Mouse (Mus musculus) liver, embryonic 14.5 days (tissue): ENCODE measurements at regions not wholly inside any gene's neighbourhood (a gene's known extent, or its start where the extent isn't known, plus 50 kb on each side); places are given as distances from the start of the nearest gene placed in this dataset.
"Not testable (repeated sequence)": the region's sequence is repeated elsewhere in the genome, so short reads cannot be mapped to it uniquely, and the experiment has no call there.

Experiments used
- ATAC-seq: fragments of 200-750 bp; cut with Nextera tagmentation; 2 replicates; pipeline ENCODE4 v1.8.0; 2017; ENCODE audit warnings: moderate number of reproducible peaks, mild to moderate bottlenecking, moderate library complexity; ENCODE audit not compliant: insufficient read depth
- DNase-seq, 3 experiments: peaks; one replicate each; pipeline ENCODE4 v3.0.0-alpha.2; 2012 to 2013; ENCODE audit warnings: low read depth in 3 of 3, low spot score in 3 of 3
- H3K27ac ChIP-seq: fragments of 300-500 bp; sonication (generic); 2 replicates; pipeline ENCODE4 v1.5.1; 2014; ENCODE audit warnings: moderate library complexity, mild to moderate bottlenecking, control low read depth, inconsistent platforms
- H3K27me3 ChIP-seq: fragments of 300-500 bp; sonication (generic); 2 replicates; pipeline ENCODE4 v1.6.1; 2014; ENCODE audit warnings: mild to moderate bottlenecking, low read length, moderate library complexity; ENCODE audit not compliant: control insufficient read depth, insufficient read depth
- H3K36me3 ChIP-seq: fragments of 300-500 bp; sonication (generic); replicated peaks from 2 replicates; pipeline ENCODE4 v1.6.1; 2014; ENCODE audit warnings: low read depth; ENCODE audit not compliant: control insufficient read depth, insufficient read depth
- H3K4me1 ChIP-seq, 2 experiments: fragments of 200-500 bp in 1 of 2; fragments of 300-500 bp in 1 of 2; sonication (generic) in 1 of 2; replicated peaks; 2 replicates each; pipeline ENCODE4 v1.6.1; 2012 to 2014; ENCODE audit warnings: antibody characterized with exemption in 1 of 2, inconsistent platforms in 1 of 2, low read length in 1 of 2; ENCODE audit not compliant: control insufficient read depth in 2 of 2, insufficient read depth in 2 of 2
- H3K4me2 ChIP-seq: fragments of 300-500 bp; sonication (generic); 2 replicates; pipeline ENCODE4 v1.6.1; 2014; ENCODE audit warnings: low read depth, mild to moderate bottlenecking, control low read depth, moderate library complexity
- H3K4me3 ChIP-seq, 2 experiments: fragments of 200-500 bp in 1 of 2; fragments of 300-500 bp in 1 of 2; sonication (generic) in 1 of 2; 2 replicates each; pipeline ENCODE4 v1.5.1; 2012 to 2014; ENCODE audit warnings: low read depth in 2 of 2, low read length in 2 of 2, mild to moderate bottlenecking in 2 of 2, control low read depth in 1 of 2, inconsistent platforms in 1 of 2, moderate library complexity in 1 of 2; ENCODE audit not compliant: insufficient read depth in 1 of 2
- H3K9ac ChIP-seq: fragments of 300-500 bp; sonication (generic); replicated peaks from 2 replicates; pipeline ENCODE4 v1.6.1; 2014; ENCODE audit warnings: mild to moderate bottlenecking, control low read depth, moderate library complexity
- H3K9me3 ChIP-seq: fragments of 300-500 bp; sonication (generic); 2 replicates; pipeline ENCODE4 v1.6.1; 2016; ENCODE audit warnings: low read length, mixed read lengths; ENCODE audit not compliant: control insufficient read depth
- CTCF ChIP-seq: IDR thresholded peaks from 2 replicates; pipeline ENCODE4 v1.5.1; 2016; ENCODE audit warnings: antibody characterized with exemption, low read depth, control low read depth
- EP300 ChIP-seq: IDR thresholded peaks from 2 replicates; pipeline ENCODE4 v1.6.1; 2016; ENCODE audit warnings: antibody characterized with exemption, low read depth
- WGBS: fragments of 180-500 bp; shearing (Covaris S2); extraction: QIAGEN DNeasy Blood & Tissue Kit; methylation state at CpG from one replicate; pipeline ENCODE4 v1.1.7; 2014; ENCODE audit not compliant: insufficient replicate concordance; 5-methylcytosine and 5-hydroxymethylcytosine counted together

- Histone ChIP-seq H3K9me3 (no peaks in the 10 kb centered on the region), H3K27ac (no peak overlapping the region), H3K9ac (no peak overlapping the region), H3K4me2 (no peak overlapping the region), H3K27me3 (no peaks in the 10 kb centered on the region), H3K36me3 (no peaks in the 10 kb centered on the region), H3K4me3 (no peak overlapping the region), H3K4me1 (no peaks in the 10 kb centered on the region)
- 69% methylated on average over 1 of the region's 1 CpGs for WGBS
- ATAC-seq = no peak
- no peak for DNase-seq
- no peak for TF ChIP-seq EP300
- no peak for TF ChIP-seq CTCF
Observed at GRCm38 (mm10) chr7:64101679-64102078, 52.0 kb upstream of the Trpm1 start.

GRCm38 (mm10) chr7:64099606-64100005, 54.0 kb upstream of the Trpm1 start:
- WGBS = 78% methylated on average over 3 of the region's 3 CpGs
- TF ChIP-seq CTCF = no peak
- Histone ChIP-seq H3K27ac (no peak overlapping the region), H3K4me1 (no peaks in the 10 kb centered on the region), H3K27me3 (no peaks in the 10 kb centered on the region), H3K36me3 (no peaks in the 10 kb centered on the region), H3K9ac (no peak overlapping the region), H3K4me3 (no peak overlapping the region), H3K9me3 (no peaks in the 10 kb centered on the region), H3K4me2 (no peak overlapping the region)
- ATAC-seq (no peak), DNase-seq (no peak)

GRCm38 (mm10) chr7:64090067-64090466, 63.6 kb upstream of the Trpm1 start:
- DNase-seq = no peak
- 62% methylated on average over 1 of the region's 1 CpGs for WGBS
- no peaks in the 10 kb centered on the region for H3K4me1 ChIP-seq

GRCm38 (mm10) chr7:64089034-64089433, 64.6 kb upstream of the Trpm1 start:
- no peak overlapping the region for H3K4me3 ChIP-seq
- H3K27ac ChIP-seq = no peak overlapping the region
- no peaks in the 10 kb centered on the region for H3K36me3 ChIP-seq
- no peak for DNase-seq
- H3K4me2 ChIP-seq = no peak overlapping the region
- no peak for TF ChIP-seq EP300
- no peak for TF ChIP-seq CTCF
- WGBS = 70% methylated on average over 5 of the region's 5 CpGs
- H3K9ac ChIP-seq = no peak overlapping the region
- no peaks in the 10 kb centered on the region for H3K27me3 ChIP-seq
- no peaks in the 10 kb centered on the region for H3K9me3 ChIP-seq
- ATAC-seq = no peak
- no peaks in the 10 kb centered on the region for H3K4me1 ChIP-seq

More at GRCm38 (mm10) chr7:64090067-64090466, 63.6 kb upstream of the Trpm1 start:
- Histone ChIP-seq H3K4me3 (no peak overlapping the region), H3K4me2 (no peak overlapping the region), H3K9me3 (no peaks in the 10 kb centered on the region), H3K9ac (no peak overlapping the region), H3K36me3 (no peaks in the 10 kb centered on the region), H3K27ac (no peak overlapping the region), H3K27me3 (no peaks in the 10 kb centered on the region)
- TF ChIP-seq CTCF (no peak), EP300 (no peak)
- no peak for ATAC-seq

- ATAC-seq, H3K36me3 ChIP-seq, H3K4me2 ChIP-seq, H3K9ac ChIP-seq, H3K27me3 ChIP-seq, H3K9me3 ChIP-seq, DNase-seq, H3K27ac ChIP-seq, H3K4me1 ChIP-seq, H3K4me3 ChIP-seq: not testable (repeated sequence)
- 53% methylated on average over 1 of the region's 1 CpGs for WGBS
Observed at GRCm38 (mm10) chr7:64083978-64084377, 69.7 kb upstream of the Trpm1 start.

- TF ChIP-seq CTCF = no peak
- no peak for TF ChIP-seq EP300
- no peaks in the 10 kb centered on the region for H3K27me3 ChIP-seq
- H3K27ac ChIP-seq = no peak overlapping the region
- DNase-seq = no peak
- no peaks in the 10 kb centered on the region for H3K9me3 ChIP-seq
- no peak overlapping the region for H3K4me3 ChIP-seq
- H3K9ac ChIP-seq = no peak overlapping the region
- 61% methylated on average over 5 of the region's 5 CpGs for WGBS
- H3K4me2 ChIP-seq = no peak overlapping the region
- ATAC-seq = no peak
- H3K4me1 ChIP-seq = no peaks in the 10 kb centered on the region
- H3K36me3 ChIP-seq = no peaks in the 10 kb centered on the region
Observed at GRCm38 (mm10) chr7:64082651-64083050, 71.0 kb upstream of the Trpm1 start.
